Mouse (Mus musculus): ENCODE measurements around the gene Brpf3.

Brpf3 gene

DNA sequence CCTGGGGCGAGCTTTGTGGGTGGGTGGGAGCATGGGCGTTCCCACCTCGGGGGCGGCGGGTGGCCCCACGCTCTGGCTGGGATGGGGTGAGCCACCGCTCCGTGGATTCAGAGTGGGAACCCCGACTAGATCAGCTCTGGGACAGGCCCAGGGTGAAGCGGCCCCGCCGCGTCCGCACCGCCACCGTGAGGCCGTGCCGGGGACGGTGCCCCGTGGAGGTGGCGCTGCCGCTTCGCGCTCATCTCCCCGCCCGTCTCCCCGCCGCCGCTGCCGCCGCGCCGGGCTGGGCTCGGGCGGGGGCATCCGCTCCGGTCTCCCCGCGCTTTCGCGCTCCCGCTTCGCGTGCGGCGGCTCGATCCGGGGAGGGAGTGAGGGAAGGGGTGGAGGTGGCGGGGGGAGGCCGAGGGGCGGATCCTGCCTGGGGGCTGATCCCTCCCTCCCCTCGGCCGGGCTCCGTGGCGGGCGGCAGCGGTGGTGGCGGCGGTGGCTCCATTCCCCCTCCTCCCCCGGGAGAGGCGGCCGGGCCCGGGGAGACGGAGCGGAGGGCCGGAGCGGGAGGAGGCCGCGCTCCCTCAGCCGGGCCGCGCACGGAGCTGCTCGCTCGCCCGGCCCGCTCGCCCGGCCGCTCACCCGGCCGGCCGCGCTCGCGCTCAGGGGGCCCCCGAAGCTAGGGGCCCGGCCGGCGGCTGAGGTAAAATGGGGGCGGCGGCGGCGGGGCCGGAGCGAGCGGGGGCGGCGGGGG is at the start of gene Brpf3:
Gene Brpf3, plus strand, starts transcription at position 420 of the 742 bp plus-strand sequence.
- peak; percentile 89 to 93 for DNase-seq

DNA sequence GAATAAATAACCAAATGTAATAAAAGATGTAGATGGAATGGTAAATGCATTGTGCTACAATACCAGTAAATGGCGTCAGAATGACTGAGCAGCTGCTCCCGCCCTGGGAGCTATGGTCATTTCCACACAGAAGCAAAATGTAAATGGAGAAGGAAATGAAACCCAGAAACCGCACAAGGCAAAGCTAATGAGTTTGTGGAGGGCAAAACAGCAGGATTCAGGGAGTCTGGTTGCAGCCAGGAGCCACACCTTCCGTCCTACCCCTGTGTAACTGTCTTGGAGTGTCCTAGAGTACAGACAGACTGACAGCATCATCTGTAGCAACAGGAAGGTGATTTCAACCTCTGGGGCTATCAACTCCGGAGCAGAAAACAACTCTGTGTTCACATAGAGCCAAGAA is 44.4 kb upstream of the Brpf3 start:
- no peak for DNase-seq

DNA sequence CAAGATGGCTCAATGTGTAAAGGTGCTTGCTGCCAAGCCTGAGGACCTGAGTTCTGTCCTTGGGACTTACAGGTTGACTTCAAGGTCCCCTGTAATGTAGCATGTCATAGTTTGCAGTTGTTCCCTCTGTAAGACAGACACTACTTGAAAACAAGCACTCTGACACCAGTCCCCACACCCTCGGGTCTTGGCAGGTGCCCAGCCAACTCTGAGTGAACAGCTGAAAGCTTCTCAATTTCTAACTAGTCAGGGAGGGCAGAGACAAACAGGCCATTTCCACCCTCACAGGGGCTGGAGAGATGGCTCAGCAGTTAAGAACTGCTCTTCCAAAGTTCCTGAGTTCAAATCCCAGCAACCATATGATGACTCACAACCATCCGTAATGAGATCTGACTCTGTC is 43.4 kb upstream of the Brpf3 start:
- DNase-seq: peak in 1 of 2 experiments; percentile 49

DNA sequence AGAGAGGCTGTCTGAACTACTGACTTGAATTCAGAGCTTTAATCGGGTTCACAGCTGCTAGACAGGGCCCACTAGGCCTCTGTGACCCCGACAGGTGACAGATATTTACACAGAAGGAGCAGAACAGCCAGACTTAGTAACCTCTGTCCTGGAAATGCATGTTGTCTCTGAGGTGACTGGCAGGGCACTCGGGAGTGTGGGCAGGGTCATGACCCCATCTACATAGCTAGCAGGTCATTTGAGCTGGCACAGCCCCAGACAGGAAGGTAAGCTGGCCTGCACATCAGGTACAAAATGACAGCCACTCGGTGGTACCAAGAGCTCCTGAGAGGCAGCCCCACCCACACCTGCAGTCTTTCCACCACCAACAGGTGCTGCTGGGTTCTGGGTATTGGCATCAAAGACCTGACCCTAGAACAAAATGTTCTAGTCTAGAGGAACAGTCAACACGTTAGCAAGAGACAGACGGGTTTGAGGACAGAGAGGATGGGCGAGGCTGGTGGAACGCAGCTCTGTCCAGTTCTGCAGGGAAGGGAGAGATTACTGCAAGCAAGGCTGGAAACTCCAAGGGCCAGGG is 40.1 kb upstream of the Brpf3 start:
- no peak for DNase-seq

DNA sequence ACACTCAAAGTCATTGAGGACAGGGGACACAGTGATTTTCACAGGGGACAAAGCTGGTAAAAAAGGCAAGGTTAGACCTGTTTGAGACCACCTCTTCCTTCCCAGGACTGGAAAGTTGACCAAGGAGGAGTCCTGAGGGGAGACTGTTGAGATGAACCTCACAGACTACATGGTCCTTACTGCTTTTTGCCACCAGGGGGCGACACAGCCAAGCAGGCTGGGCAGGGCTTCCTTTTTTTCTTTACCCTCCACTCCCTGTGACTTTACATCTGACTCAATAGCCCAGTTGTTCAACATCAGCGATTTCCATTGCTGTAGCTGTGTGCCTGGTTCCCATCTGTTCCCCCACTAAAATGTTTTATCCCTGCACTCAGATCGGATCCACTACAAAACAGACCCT is 39.0 kb upstream of the Brpf3 start:
- DNase-seq: peak; percentile 89 to 90

DNA sequence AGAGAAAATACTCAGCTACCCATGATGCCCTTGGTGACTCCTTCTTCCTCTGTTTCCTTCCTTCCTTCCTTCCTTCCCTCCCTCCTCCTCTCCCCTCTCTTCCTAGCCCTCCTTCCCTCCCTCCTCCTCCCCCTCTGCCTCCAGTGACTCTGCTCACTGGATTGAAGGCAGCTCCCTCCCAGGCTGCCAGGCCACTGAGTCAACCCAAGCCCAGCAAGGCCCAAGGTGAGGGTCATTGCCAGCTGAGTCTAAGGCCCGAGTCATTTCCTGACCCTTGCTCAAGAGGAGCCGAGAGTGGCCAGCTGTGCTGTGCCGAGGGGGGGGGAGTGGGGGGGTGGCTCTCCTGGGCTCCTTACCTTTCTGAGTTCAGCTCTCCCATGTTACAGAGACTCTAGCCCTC is 34.7 kb upstream of the Brpf3 start:
- DNase-seq: no peak

DNA sequence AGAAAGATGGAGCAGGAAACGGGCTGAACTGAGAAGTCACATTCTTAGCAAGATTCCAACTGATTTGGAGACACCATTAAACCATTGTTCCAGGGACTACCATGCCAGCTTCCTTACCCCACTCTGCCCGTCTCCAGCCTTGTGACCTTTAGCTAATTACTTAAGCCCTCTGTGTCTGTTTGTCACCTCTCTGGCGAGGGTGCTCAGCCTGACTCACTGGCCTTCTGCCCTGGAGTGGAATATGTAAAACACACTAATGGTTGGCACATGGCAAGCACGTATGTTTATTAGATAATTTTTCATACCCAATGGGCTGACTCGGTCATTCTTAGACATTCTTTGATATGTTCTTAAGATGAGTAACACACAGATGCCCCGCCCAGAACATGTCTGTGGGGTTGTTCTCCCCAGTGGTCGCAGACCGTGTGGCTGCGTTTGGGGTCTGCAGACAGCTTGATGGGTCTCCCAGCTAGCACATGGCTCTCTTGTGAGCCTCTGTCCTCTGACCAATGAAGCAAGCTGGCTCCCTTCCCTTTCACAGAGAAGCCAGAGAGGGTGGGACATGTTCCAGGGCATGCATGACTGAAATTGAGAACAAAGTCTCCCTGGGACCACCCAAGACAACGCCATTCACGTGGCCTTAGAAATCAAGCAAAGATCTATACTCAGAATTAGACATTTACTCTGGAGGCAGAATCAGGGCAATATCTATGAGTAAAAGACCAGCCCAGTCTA is 33.9 kb upstream of the Brpf3 start:
- peak; percentile 66 to 68 for DNase-seq

DNA sequence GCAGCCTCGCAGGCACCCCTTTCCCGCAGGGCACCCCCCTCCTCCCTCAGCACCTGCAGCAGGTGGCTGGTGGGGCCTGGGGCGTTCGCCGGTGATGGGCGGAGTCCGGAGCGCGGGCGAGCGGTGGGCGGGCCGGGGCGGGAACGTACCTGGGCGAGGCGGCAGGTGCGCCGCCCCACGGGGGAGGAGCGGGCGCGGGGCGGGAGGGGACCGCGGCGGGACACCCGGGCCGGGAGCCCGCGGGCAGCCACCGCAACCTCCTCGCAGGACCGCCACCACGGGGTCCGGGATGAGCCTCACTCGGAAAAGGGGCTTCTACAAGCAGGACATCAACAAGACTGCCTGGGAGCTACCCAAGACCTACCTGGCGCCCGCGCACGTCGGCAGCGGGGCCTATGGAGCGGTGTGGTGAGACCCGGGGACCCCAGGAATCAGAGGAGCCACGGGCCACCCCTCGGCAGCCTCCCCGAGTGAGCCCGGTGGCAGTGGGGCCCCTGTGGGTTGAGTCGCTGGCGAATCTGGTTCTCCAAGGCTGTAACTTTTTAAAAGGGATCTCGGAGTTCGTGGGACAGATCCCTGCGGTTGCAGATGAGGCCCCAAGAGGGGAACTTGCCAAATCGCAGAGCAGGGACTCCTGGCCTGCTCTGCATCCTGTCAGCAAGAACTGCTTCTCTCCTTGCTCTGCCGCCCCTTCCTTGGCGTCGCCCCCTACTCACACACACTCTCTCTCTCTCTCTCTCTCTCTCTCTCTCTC is 31.6 kb upstream of the Brpf3 start, which contains the start of gene Mapk13:
Gene Mapk13, plus strand, starts transcription at position 177 of the 754 bp plus-strand sequence.
- DNase-seq: no peak

DNA sequence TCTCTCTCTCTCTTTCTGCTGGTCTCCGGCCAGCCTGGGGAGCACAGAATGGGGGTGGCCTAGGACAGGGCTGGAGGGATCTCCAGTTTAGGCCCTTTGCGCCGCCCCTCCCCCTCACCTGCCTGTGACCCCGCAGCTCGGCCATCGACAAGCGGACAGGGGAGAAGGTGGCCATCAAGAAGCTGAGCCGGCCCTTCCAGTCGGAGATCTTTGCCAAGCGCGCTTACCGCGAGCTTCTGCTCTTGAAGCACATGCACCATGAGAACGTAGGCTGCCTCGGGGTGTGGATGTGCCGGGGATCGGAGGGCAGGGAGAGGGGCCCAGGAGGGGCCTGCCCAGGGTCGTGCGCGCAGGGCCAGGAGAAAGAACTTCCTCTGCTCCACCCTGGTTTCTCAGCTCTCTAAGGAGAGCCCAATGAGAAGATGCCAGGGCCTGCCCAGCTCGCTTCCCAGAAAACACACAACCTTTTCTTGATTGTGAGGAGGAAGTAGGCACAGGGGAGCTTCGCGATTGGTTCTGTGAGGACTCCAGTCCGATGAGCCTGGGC is 30.9 kb upstream of the Brpf3 start:
- DNase-seq: peak; percentile 62 to 69

DNA sequence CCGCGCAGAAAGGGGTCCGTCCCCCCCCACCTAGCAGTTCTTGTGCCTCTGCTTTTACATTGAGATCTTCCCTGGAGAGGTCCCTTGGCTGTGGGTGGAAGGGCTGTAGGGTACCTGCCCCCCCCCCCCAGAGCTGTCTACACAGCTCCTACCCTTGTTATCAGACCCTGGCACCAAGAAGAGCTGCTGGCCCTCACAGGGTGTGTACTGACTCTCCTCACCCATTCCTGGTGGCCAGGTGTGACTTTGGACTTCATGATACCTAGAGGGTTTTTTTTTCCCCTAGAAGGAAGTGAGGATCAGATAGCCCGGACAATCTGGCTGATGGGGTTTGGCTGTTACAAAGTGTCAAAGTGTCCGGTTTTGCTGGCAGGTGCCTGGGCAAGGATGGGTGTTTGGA is 29.6 kb upstream of the Brpf3 start:
- DNase-seq: no peak

DNA sequence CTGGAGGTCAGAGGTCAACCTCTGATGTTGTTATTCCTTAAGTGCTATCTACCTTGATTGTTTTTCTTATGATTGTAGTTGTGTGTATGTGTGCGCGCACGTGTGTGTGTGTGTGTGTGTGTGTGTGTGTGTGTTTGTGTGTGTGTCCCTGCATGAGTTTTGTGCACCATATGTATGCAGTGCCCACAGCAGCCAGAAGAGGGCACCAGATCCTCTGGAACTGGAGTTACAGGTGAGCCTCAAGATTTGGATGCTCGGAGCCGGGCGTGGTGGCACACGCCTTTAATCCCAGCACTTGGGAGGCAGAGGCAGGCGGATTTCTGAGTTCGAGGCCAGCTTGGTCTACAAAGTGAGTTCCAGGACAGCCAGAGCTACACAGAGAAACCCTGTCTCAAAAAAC is 26.6 kb upstream of the Brpf3 start:
- peak in 1 of 2 experiments; percentile 63 for DNase-seq

DNA sequence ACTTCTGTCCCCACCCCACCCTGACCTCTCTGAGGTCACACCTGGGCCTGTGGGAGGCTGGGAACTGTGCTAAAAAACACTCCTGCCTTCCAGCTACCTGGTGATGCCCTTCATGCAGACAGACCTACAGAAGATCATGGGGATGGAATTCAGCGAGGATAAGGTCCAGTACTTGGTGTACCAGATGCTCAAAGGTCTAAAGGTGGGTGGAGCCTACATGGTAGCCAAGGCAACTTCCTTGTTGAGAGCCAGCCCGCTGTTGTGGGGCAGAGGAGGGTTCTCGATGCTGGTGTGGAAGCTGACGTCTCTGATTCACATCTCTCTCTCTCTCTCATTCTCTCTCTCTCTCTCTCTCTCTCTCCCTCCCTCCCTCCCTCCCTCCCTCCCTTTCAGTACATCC is 25.7 kb upstream of the Brpf3 start:
- no peak for DNase-seq

DNA sequence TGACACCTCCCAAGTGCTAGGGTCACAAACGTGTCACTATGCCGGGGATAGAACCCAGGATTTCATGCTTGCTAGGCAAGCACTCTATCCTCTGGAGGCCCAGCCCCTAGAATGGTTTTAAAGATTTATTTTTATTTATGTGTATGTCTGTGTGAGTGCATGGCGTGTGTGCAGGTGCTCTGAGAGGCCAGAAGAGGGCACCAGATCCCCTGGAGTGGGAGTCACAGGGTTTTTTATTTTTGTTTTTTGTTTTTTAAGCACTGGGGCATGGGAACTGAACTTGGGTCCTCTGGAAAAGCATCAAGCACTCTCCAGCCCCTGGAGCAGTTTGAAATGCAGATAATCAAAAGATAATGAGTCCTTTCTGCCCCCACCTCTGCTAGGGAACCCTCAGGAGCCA is 24.1 kb upstream of the Brpf3 start:
- peak; percentile 66 to 77 for DNase-seq

DNA sequence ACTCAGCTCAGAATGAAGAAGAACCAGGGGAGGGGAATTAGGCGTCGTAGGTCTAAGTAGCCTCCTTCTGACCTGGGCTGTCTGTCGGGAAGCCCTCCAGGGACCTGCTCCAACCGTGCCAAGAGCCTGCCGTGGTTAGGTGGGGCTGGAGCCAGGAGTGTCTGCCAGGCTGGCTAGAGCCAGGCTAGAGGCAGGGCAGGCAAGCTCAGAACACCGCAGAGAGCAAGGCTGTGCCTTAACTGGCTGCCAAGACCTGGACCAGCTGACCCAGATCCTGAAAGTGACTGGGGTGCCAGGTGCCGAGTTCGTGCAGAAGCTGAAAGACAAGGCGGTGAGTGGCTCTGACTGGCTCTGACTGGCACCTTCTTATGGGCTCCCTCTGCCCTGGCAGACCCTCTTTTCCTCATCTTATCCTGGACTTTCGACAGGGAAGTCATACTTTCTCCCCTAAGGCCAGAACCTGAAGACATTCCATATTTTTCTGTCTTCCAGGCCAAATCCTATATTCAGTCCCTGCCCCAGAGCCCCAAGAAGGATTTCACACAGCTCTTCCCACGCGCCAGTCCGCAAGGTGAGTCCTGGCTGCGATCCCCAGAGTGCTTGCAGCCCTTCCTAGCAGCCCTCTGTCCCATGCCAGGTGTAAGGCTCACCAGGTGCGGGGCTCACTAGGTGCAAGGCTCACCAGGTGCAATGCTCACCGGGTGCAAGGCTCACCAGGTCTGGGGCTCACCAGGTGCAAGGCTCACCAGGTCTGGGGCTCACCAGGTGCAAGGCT is 23.5 kb upstream of the Brpf3 start:
- DNase-seq: peak; percentile 98

DNA sequence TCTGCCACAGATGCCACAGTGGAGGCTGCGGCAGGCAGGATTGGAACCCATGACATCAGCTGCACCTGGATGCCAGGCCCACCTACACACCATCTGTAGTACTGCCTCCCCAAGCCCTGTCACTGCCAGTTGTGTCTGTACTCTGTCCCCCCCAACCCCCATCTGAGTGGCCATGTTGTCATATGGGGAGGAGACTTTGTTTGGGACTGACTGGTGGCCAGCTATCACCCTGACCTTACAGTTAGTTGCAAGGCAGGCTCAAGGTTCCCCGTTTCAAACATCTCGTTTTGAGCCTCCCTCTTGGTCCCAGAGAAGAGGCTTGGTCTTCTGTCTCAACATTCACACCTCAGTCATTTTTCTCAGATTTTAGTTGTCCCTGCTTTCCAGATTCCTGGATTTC is 21.2 kb upstream of the Brpf3 start:
- no peak for DNase-seq

DNA sequence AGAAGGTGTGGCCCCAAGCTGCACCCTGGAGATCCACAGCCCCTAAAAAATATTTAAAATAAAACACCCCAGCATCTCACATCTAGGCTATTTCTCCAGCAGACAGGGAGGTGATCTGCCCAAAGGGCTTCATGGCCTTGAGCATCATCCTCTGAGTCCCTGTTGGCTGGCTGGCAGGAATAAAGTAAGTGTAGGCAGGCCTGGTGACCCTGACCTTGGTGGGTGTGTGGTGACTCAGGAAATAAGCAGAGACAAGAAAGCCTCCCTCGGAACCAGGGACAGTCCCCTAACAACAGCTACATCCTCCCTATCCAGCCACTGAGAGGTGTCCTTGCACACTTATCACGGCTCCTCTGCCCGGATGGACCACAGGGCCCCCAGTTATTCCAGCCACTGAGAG is 20.1 kb upstream of the Brpf3 start:
- no peak for DNase-seq

DNA sequence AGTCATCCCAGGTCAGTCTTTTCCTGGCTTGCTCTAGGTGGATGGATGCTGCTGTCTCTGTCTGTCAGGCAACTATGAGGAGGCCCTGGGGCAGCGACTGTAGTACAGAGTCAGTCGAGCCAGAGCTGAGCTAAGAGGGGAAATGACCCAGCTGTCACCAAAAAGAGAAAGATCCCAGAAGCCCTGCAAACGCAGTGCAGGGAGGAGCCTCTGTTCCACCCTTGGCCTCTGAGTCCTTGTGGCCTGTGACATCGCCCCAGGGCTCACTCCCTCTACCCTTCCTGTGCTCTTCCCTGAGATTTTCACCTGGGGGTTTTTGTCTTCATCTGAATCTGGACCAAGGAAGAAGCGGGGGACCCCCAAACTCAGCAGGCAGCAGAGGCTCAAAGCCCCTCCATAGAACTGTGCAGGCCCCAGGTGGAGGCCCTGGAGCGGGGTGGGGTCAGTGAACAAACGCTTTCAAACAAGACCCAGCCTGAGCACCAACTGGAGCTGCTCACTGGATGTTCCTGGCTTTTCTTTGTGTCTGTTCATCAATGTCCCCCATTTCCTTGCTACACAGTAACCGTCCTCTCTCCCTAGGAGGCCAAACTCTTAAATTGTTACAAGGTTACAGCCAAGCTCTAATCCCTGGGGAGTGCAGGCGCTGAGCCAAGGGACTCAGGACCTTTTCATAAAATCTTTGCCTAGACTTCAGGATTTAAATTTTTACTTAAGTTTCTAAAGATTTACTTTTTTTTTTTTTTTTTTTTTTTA is 19.4 kb upstream of the Brpf3 start:
- DNase-seq: peak in 1 of 2 experiments; percentile 47

DNA sequence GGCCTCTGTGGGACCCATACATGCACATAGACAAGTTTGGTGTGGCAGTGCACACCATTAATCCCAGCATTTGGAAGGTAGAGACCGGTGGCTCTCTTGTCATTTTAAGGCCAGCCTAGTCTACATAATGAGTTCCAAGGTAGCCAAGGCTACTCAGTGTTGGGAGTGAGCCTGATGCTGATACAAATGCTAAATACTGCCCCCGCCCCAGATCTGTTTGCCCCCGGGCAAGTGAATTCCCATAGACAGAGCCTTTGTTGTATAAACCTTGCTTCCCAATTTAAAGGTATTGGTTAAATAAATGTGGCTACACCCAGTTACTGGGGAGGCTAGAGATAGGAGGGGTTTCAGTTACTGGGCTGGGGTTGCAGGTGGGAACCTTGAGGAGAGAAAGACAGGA is 15.9 kb upstream of the Brpf3 start:
- DNase-seq: no peak

DNA sequence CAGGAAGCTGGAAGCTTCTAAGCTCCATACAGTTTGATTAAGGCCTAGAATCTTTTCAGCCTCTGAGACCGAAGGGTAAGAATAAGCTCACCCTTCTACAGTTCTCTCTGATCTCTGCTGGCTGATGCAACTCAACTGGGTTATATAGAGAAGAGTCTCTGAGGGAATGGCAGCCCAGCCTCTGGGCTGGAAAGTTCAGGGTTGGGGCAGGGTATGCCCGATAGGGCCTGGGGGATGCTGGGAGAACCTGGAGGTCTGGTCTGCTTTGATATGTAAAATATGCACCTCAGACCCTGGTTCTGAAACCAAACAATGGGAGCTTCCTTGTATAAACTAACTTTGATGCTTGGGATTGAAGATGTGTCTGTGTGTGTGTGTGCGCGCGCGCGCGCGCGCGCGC is 13.4 kb upstream of the Brpf3 start:
- no peak for DNase-seq

DNA sequence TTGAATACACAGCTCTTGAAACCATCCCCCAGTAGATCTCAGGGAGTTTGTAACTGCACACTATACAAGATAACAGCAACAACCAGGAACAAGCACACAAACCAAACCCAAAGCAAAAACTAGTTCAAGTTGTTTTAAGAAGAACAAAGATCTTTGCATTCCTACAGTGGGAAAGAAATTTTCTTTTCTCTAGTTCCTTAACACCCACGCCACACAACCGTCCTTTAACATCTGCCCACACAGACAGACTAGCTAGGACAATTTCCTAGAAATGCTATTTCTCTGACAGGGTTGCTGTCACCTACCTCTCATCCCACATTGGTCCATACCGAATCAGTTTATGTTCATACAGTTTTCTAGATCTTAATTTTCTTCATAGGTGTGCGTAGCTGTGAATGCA is 3.9 kb upstream of the Brpf3 start:
- DNase-seq: no peak

Measured in cerebellum, postnatal 10 days (tissue).